Mouse (Mus musculus) MEL (cell line): ENCODE measurements around the gene AU021092. TPM values are rescaled to one million over a fixed set of nuclear protein-coding genes. Genes with fewer than 3 reads are reported as not detected.

Experiments used
- DNase-seq: peaks from one replicate; pipeline ENCODE4 v3.0.0; 2011; ENCODE audit warnings: low read depth, low spot score
- H3K27ac ChIP-seq: 2 replicates; pipeline ENCODE4 v1.5.1; 2012; ENCODE audit warnings: low read depth, mild to moderate bottlenecking, control low read depth, low read length, moderate library complexity; ENCODE audit not compliant: control insufficient read depth
- H3K27me3 ChIP-seq, 2 experiments: fragments of 150-350 bp in 1 of 2; sonication (generic) in 1 of 2; 2 replicates each; pipeline ENCODE4 v1.6.1; 2012; ENCODE audit warnings: low read length in 2 of 2, mild to moderate bottlenecking in 2 of 2, improper control_type of control experiment in 1 of 2, moderate library complexity in 1 of 2; ENCODE audit not compliant: insufficient read depth in 2 of 2, control insufficient read depth in 1 of 2
- H3K36me3 ChIP-seq, 2 experiments: 2 replicates each; pipeline ENCODE4 v1.6.1; 2012 to 2014; ENCODE audit warnings: low read length in 2 of 2, improper control_type of control experiment in 1 of 2, inconsistent platforms in 1 of 2, mild to moderate bottlenecking in 1 of 2; ENCODE audit not compliant: insufficient read depth in 2 of 2, control insufficient read depth in 1 of 2
- H3K4me1 ChIP-seq, 2 experiments: fragments of 150-350 bp in 1 of 2; sonication (generic) in 1 of 2; 2 replicates each; pipeline ENCODE4 v1.6.1; 2012; ENCODE audit warnings: low read length in 2 of 2, improper control_type of control experiment in 1 of 2, mild to moderate bottlenecking in 1 of 2; ENCODE audit not compliant: insufficient read depth in 2 of 2, control insufficient read depth in 1 of 2
- H3K4me3 ChIP-seq, 2 experiments: fragments of 150-350 bp in 1 of 2; sonication (generic) in 1 of 2; 2 replicates each; pipeline ENCODE4 v1.5.1; 2012; ENCODE audit warnings: low read depth in 2 of 2, low read length in 2 of 2, mild to moderate bottlenecking in 2 of 2, moderate library complexity in 2 of 2, control low read depth in 1 of 2, improper control_type of control experiment in 1 of 2; ENCODE audit not compliant: control insufficient read depth in 1 of 2, insufficient read depth in 1 of 2
- H3K79me2 ChIP-seq: 2 replicates; pipeline ENCODE4 v1.6.1; 2012; ENCODE audit warnings: mild to moderate bottlenecking, low read length, moderate library complexity; ENCODE audit not compliant: control insufficient read depth, poor library complexity, insufficient read depth
- H3K9ac ChIP-seq: 2 replicates; pipeline ENCODE4 v1.6.1; 2012; ENCODE audit warnings: low read depth, mild to moderate bottlenecking, control low read depth, low read length, moderate library complexity; ENCODE audit not compliant: control insufficient read depth, poor library complexity, severe bottlenecking
- H3K9me3 ChIP-seq: fragments of 150-350 bp; sonication (generic); replicated peaks from 2 replicates; pipeline ENCODE4 v1.6.1; 2012; ENCODE audit warnings: mild to moderate bottlenecking, low read length, improper control_type of control experiment, moderate library complexity; ENCODE audit not compliant: insufficient read depth
- BHLHE40 ChIP-seq: IDR thresholded peaks from 2 replicates; pipeline ENCODE4 v1.6.1; 2012; ENCODE audit warnings: low read depth, mild to moderate bottlenecking, inconsistent platforms, low read length, improper control_type of control experiment, borderline replicate concordance
- CHD1 ChIP-seq: IDR thresholded peaks from 2 replicates; pipeline ENCODE4 v1.6.1; 2012; ENCODE audit warnings: low read depth, mild to moderate bottlenecking, inconsistent platforms, low read length, improper control_type of control experiment
- CTCF ChIP-seq, 3 experiments: IDR thresholded peaks in 2 of 3; conservative IDR thresholded peaks in 1 of 3; 2 replicates each; pipeline ENCODE4 v1.5.1; 2011 to 2012; ENCODE audit warnings: low read length in 3 of 3, low read depth in 2 of 3, mild to moderate bottlenecking in 2 of 3, improper control_type of control experiment in 1 of 3, inconsistent platforms in 1 of 3, mixed read lengths in 1 of 3, moderate library complexity in 1 of 3; ENCODE audit not compliant: control insufficient read depth in 1 of 3, insufficient read depth in 1 of 3, poor library complexity in 1 of 3, severe bottlenecking in 1 of 3
- E2F4 ChIP-seq: IDR thresholded peaks from 2 replicates; pipeline ENCODE4 v1.6.1; 2011; ENCODE audit warnings: low read depth, low read length, improper control_type of control experiment, borderline replicate concordance
- ELF1 ChIP-seq: IDR thresholded peaks from 2 replicates; pipeline ENCODE4 v1.6.1; 2014; ENCODE audit warnings: low read depth, mild to moderate bottlenecking, inconsistent platforms, low read length, improper control_type of control experiment, moderate library complexity
- EP300 ChIP-seq, 2 experiments: IDR thresholded peaks; 2 replicates each; pipeline ENCODE4 v1.6.1; 2011; ENCODE audit warnings: improper control_type of control experiment in 2 of 2, low read length in 2 of 2, low read depth in 1 of 2, mild to moderate bottlenecking in 1 of 2
- GABPA ChIP-seq: IDR thresholded peaks from 2 replicates; pipeline ENCODE4 v1.6.1; 2012; ENCODE audit warnings: low read depth, mild to moderate bottlenecking, inconsistent platforms, low read length, improper control_type of control experiment, moderate library complexity
- GATA1 ChIP-seq: IDR thresholded peaks from 2 replicates; pipeline ENCODE4 v1.6.1; 2011; ENCODE audit warnings: low read depth, low read length, improper control_type of control experiment
- HCFC1 ChIP-seq: IDR thresholded peaks from 2 replicates; pipeline ENCODE4 v1.6.1; 2012; ENCODE audit warnings: low read depth, mild to moderate bottlenecking, inconsistent platforms, low read length, improper control_type of control experiment, moderate library complexity
- JUND ChIP-seq: IDR thresholded peaks from 2 replicates; pipeline ENCODE4 v1.6.1; 2011; ENCODE audit warnings: low read depth, mild to moderate bottlenecking, improper control_type of control experiment, low read length
- MAX ChIP-seq: IDR thresholded peaks from 2 replicates; pipeline ENCODE4 v1.6.1; 2011; ENCODE audit warnings: low read length, improper control_type of control experiment
- MXI1 ChIP-seq: IDR thresholded peaks from 2 replicates; pipeline ENCODE4 v1.6.1; 2011; ENCODE audit warnings: mild to moderate bottlenecking, low read depth, low read length, improper control_type of control experiment
- MYC ChIP-seq: IDR thresholded peaks from 2 replicates; pipeline ENCODE4 v1.6.1; 2011; ENCODE audit warnings: low read depth, mild to moderate bottlenecking, low read length, improper control_type of control experiment, moderate library complexity
- NRF1 ChIP-seq: IDR thresholded peaks from 2 replicates; pipeline ENCODE4 v1.6.1; 2014; ENCODE audit warnings: low read depth, mild to moderate bottlenecking, inconsistent platforms, low read length, improper control_type of control experiment, moderate library complexity; ENCODE audit not compliant: poor library complexity, insufficient read depth, severe bottlenecking
- POLR2AphosphoS2 ChIP-seq: IDR thresholded peaks from 2 replicates; pipeline ENCODE4 v1.6.1; 2011; ENCODE audit warnings: low read length, improper control_type of control experiment
- POLR2AphosphoS5 ChIP-seq: IDR thresholded peaks from 2 replicates; pipeline ENCODE4 v1.6.1; 2012; ENCODE audit warnings: low read depth, borderline replicate concordance, mild to moderate bottlenecking, inconsistent platforms, low read length, moderate library complexity, mixed read lengths
- RAD21 ChIP-seq: IDR thresholded peaks from 2 replicates; pipeline ENCODE4 v1.6.1; 2011; ENCODE audit warnings: mild to moderate bottlenecking, low read depth, low read length, improper control_type of control experiment
- SMC3 ChIP-seq: IDR thresholded peaks from 2 replicates; pipeline ENCODE4 v1.6.1; 2011; ENCODE audit warnings: low read depth, low read length, improper control_type of control experiment
- TAL1 ChIP-seq: IDR thresholded peaks from 2 replicates; pipeline ENCODE4 v1.6.1; 2012; ENCODE audit warnings: mild to moderate bottlenecking, inconsistent platforms, low read length, moderate library complexity, mixed read lengths
- TCF12 ChIP-seq: IDR thresholded peaks from 2 replicates; pipeline ENCODE4 v1.6.1; 2014; ENCODE audit warnings: low read depth, mild to moderate bottlenecking, inconsistent platforms, low read length, improper control_type of control experiment, moderate library complexity
- USF1 ChIP-seq: IDR thresholded peaks from 2 replicates; pipeline ENCODE4 v1.6.1; 2014; ENCODE audit warnings: low read depth, mild to moderate bottlenecking, inconsistent platforms, low read length, improper control_type of control experiment, moderate library complexity
- USF2 ChIP-seq, 2 experiments: IDR thresholded peaks; 2 replicates each; pipeline ENCODE4 v1.6.1; 2011 to 2012; ENCODE audit warnings: improper control_type of control experiment in 2 of 2, low read length in 2 of 2, borderline replicate concordance in 1 of 2, inconsistent platforms in 1 of 2, low read depth in 1 of 2, mild to moderate bottlenecking in 1 of 2; ENCODE audit not compliant: insufficient read depth in 1 of 2
- ZKSCAN1 ChIP-seq: IDR thresholded peaks from 2 replicates; pipeline ENCODE4 v1.6.1; 2012; ENCODE audit warnings: low read depth, mild to moderate bottlenecking, inconsistent platforms, low read length, improper control_type of control experiment, moderate library complexity
- ZMIZ1 ChIP-seq: IDR thresholded peaks from 2 replicates; pipeline ENCODE4 v1.6.1; 2012; ENCODE audit warnings: low read depth, mild to moderate bottlenecking, inconsistent platforms, low read length, improper control_type of control experiment, moderate library complexity
- ZNF384 ChIP-seq: IDR thresholded peaks from 2 replicates; pipeline ENCODE4 v1.6.1; 2012; ENCODE audit warnings: low read depth, mild to moderate bottlenecking, inconsistent platforms, low read length, improper control_type of control experiment
- polyA plus RNA-seq, 2 experiments: library from polyadenylated mRNA; stranded (reverse) in 1 of 2; unstranded in 1 of 2; fragments of >175 nt in 1 of 2; fragments of >200 nt in 1 of 2; gene quantifications; 2 replicates each; pipeline versions ENCODE4 v1.2.1 to v1.2.4; 2012; ENCODE audit warnings: low replicate concordance in 2 of 2, low read depth in 1 of 2; ENCODE audit not compliant: insufficient read length in 2 of 2, insufficient read depth in 1 of 2, missing spikeins in 1 of 2
- total RNA-seq: library from RNA; depleted of rRNA; stranded (reverse); fragments of 300-350 nt; gene quantifications from 2 replicates; pipeline ENCODE4 v1.2.3, GENCODE M21; 2012

The AU021092 gene
- total and polyA plus RNA-seq, 3 experiments, result not detected

DNA sequence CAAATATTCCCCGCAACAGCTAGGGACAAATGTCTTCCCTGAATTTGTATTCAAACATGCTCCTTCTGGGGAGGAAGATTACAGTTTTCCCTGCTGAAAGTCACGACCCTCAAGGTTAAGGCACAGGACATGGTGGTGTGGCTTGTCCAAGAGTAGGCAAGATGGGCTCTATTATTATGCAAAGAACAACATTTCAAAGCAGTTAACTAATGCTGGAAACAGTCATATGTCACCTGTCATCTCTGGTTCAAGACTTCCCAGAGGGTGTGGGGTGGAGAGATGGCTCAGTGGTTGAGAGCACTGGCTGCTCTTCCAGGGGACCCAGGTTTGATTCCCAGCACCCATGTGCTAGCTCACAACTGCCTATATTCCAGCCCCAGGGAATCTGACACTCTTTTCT lies 30.2 kb upstream of the AU021092 start:
- H3K4me1 ChIP-seq, result peaks cover 0 to 8% of the 10 kb centered on the region in 2 experiments; a peak in 1 of 4 replicates
- TF ChIP-seq HCFC1 (no peak), POLR2AphosphoS2 (no peak), POLR2AphosphoS5 (no peak), MXI1 (no peak), NRF1 (no peak), MAX (no peak), TCF12 (no peak)
- H3K27ac ChIP-seq, result no peak overlapping the region
- H3K36me3 ChIP-seq, result peaks cover 0 to 2% of the 10 kb centered on the region in 2 experiments; a peak in 1 of 4 replicates
- H3K9ac ChIP-seq, result no peak overlapping the region
- peaks cover 9% of the 10 kb centered on the region for H3K79me2 ChIP-seq
- H3K9me3 ChIP-seq, result no peaks in the 10 kb centered on the region
- H3K4me3 ChIP-seq, result no peak overlapping the region
- DNase-seq, result no peak
- no peaks in the 10 kb centered on the region for H3K27me3 ChIP-seq

DNA sequence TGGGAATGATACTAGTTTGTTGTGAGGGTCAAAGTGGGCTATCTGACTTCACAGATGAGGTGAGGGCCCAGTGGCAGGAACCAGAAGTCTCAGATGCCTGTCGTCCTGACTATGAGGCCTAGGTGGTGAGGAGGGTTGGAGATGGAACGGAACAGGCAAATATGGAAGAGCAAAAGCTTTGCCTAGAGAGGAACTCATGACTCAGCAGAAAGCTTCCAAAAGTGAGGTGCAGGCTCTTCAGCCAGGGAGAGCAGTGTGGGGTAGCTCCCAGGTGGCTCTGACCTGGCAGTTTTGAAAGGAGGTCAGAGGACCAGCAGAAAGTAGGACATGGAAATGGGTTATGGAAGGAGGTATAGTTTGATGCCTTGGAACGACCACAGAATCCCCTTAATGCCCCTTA lies 28.8 kb upstream of the AU021092 start:
- Histone ChIP-seq H3K27me3 (no peaks in the 10 kb centered on the region), H3K4me1 (peaks cover 0 to 5% of the 10 kb centered on the region in 2 experiments; a peak in 1 of 4 replicates), H3K79me2 (peaks cover 9% of the 10 kb centered on the region), H3K9me3 (no peaks in the 10 kb centered on the region), H3K9ac (no peak overlapping the region), H3K27ac (no peak overlapping the region), H3K36me3 (peaks cover 0 to 2% of the 10 kb centered on the region in 2 experiments; a peak in 1 of 4 replicates), H3K4me3 (no peak overlapping the region)
- no peak for DNase-seq
- TF ChIP-seq ZKSCAN1, result no peak
- TF ChIP-seq CHD1, result no peak
- TF ChIP-seq TAL1, result no peak
- no peak for TF ChIP-seq CTCF (IDR thresholded peaks at IDR 0.05 in 2 of 3, conservative IDR thresholded peaks at IDR 0.05 in 1 of 3; ENCODE audit: control insufficient read depth in 1 of 3, insufficient read depth in 1 of 3, low read depth in 2 of 3, low read length in 3 of 3, poor library complexity in 1 of 3, severe bottlenecking in 1 of 3)
- no peak for TF ChIP-seq ZNF384
- TF ChIP-seq ZMIZ1, result no peak
- TF ChIP-seq GATA1, result no peak
- no peak for TF ChIP-seq TCF12

- TF ChIP-seq USF2 (IDR thresholded peaks at IDR 0.05; ENCODE audit: borderline replicate concordance in 1 of 2, insufficient read depth in 1 of 2, low read depth in 1 of 2, low read length in 2 of 2), result no peak
- no peak for TF ChIP-seq EP300 (IDR thresholded peaks at IDR 0.05; ENCODE audit: low read depth in 1 of 2, low read length in 2 of 2)
- TF ChIP-seq HCFC1, result no peak
- TF ChIP-seq ELF1, result no peak
- TF ChIP-seq E2F4, result no peak
- no peak for TF ChIP-seq USF1
- TF ChIP-seq MYC, result no peak
- TF ChIP-seq ZMIZ1, result no peak
- TF ChIP-seq CTCF (IDR thresholded peaks at IDR 0.05 in 2 of 3, conservative IDR thresholded peaks at IDR 0.05 in 1 of 3; ENCODE audit: control insufficient read depth in 1 of 3, insufficient read depth in 1 of 3, low read depth in 2 of 3, low read length in 3 of 3, poor library complexity in 1 of 3, severe bottlenecking in 1 of 3), result peak; percentile 77 to 95 (median 92)
- no peak for TF ChIP-seq GABPA
- TF ChIP-seq JUND, result no peak
- TF ChIP-seq RAD21, result peak; percentile 51
- TF ChIP-seq BHLHE40, result no peak
- TF ChIP-seq SMC3, result peak; percentile 60
- H3K79me2 ChIP-seq, result no peaks in the 10 kb centered on the region
- H3K9ac ChIP-seq, result no peak overlapping the region
- no peak overlapping the region for H3K4me3 ChIP-seq
- H3K27me3 ChIP-seq, result no peaks in the 10 kb centered on the region
- DNase-seq, result peak; percentile 70
- H3K9me3 ChIP-seq, result no peaks in the 10 kb centered on the region
- peaks cover 0 to 2% of the 10 kb centered on the region in 2 experiments; a peak in 2 of 4 replicates for H3K36me3 ChIP-seq
- no peak overlapping the region for H3K27ac ChIP-seq
- no peaks in the 10 kb centered on the region for H3K4me1 ChIP-seq
These were observed 22.3 kb upstream of the AU021092 start for GRCm38 (mm10) chr16:5244411-5244810.
